Mouse (Mus musculus) heart, postnatal 0 days (tissue): ENCODE measurements around the gene Sema7a.

Source experiments
- CTCF ChIP-seq: IDR thresholded peaks from 2 replicates; pipeline ENCODE4 v1.5.1; 2016; ENCODE audit warnings: antibody characterized with exemption, control low read depth, low read depth
- EP300 ChIP-seq: IDR thresholded peaks from 2 replicates; pipeline ENCODE4 v1.6.1; 2016; ENCODE audit warnings: antibody characterized with exemption, low read depth

DNA sequence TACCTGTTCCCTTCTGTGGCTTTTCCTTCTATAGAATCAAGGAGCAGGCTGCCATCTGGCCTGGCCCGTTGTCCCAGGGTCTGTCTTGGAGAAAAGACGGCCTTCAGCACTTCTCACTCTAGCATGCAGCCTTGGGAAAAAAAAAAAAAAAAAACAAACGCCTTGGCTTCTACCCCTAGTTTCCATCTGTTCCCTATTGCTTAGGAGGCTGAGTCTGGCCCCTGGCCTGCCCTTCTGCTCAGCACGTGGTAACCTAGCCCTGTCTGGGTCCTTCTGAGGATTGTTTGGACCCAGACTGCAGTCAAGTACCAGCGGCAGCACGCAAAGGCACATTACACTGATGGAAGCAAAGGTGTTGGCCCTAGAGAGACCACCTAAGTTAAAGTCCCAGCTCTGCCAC is 2.3 kb upstream of the Sema7a start:
- TF ChIP-seq CTCF (no peak), EP300 (no peak)
